Mouse (Mus musculus) erythroid progenitor cell, adult 5-6 weeks (primary cell): ENCODE measurements around the gene Crybg1. TPM values are rescaled to one million over a fixed set of nuclear protein-coding genes. Genes with fewer than 3 reads are reported as not detected.

ENCODE experiments used
- ATAC-seq: replicated peaks from 2 replicates; pipeline ENCODE4 v1.8.0; 2016; ENCODE audit warnings: moderate number of reproducible peaks, mild to moderate bottlenecking, moderate TSS enrichment, inconsistent platforms; ENCODE audit not compliant: poor library complexity, low FRiP score, severe bottlenecking
- total RNA-seq, 2 experiments: library from RNA; stranded (forward) in 1 of 2; stranded (reverse) in 1 of 2; fragments of 150-400 nt in 1 of 2; fragments of 186-747, 209-891 nt in 1 of 2; gene quantifications; 2 replicates each; pipeline versions ENCODE4 v1.2.3 to v1.2.4; 2015 to 2017; ENCODE audit warnings: low replicate concordance in 2 of 2

The Crybg1 gene
- total RNA-seq, 2 experiments from 2014 or later = 3.8 to 4.2 TPM

DNA sequence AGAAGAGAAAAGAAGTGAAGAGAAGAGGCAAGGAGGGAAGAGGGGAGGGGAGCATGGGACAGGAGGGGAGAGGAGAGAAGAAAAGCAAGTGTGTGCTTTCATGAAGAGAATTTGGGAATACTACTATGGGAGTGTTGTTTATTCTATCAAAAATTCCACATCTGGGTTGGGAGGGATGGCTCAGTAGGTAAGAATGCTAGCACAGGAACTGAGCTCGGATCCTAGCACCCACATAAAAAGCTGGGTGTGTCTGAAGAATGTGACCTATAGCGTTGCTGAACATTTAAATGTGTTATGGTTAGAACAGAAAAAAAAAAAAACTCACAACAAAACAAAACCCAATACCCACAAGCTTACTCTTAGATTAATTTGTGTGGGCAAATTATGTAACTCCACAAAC lies 133.0 kb downstream of the Crybg1 start:
- no peak for ATAC-seq

DNA sequence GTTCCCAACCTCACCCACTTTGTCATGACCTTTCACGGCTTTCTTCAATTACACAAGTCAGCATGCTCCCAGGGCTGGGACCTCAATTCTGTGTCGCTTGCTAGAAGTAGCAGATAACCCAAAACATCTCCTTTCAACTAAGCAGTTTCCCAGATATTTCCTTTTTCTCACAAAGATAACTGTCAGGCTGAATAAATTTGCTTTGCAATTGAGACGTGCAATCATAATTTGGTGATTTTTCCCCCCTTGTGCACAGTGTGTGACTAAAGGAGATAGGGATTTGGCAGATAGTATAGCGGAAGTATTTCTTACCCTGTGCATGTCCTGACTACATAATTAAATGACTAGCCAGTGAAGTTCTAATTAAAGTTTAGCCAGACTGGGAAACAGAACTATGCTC lies 134.8 kb downstream of the Crybg1 start:
- no peak for ATAC-seq

DNA sequence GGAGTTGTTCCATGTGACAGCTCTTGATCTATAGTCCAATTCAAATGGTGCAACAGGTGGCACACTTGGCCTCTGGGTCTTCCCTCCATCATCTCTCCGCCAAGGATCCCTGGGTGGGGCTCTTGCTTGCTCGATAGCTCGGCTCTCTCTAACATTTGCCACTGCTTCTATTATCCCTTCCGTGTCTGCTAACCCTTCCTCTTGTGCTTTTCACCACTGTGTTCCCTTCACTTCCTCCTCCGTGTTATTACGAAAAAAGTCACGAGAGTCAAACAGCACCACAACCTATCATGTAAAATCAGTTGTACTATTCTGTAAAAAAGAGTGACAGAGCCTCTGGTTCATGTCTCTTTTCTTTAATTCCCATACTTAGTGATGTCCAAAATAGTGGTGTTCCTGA lies 137.2 kb downstream of the Crybg1 start:
- no peak for ATAC-seq

DNA sequence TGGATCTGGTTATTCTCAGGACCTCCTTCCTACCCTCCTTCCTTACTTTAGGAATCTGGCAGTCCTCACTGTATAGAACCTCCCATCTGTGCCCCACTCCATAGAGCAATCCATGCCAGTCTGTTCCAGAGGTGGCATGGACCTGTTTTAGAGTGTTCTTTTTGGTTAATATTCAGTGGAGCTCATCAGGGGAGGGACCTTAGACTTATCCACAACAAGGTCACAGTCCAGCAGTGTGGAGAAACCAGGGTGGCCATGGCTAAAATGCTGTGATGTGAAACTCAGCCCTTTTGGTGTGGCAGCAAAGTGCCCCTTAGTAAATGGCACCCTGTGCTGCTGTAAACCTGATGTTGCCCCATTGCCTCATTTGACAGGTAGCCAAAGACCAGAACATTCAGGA lies 139.8 kb downstream of the Crybg1 start:
- ATAC-seq = no peak

DNA sequence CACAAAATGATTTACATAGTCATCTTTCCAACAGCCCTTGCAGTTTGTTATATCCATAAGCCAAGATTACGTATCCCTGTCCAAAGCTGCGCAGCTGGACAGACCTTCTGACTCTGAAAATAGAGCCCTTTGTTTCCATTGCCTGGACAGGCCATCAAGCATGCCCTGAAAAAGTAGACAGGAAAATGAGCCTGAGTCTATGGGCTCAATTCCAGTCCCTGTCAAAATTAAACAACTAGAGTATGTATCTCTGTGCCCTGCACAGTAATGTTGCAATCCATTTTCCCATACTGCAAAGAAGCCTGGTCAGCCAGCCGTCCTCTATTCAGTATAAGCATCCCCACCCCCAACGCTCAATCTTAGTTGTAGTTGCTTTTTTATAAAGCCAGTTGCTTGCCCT lies 141.8 kb downstream of the Crybg1 start:
- no peak for ATAC-seq

DNA sequence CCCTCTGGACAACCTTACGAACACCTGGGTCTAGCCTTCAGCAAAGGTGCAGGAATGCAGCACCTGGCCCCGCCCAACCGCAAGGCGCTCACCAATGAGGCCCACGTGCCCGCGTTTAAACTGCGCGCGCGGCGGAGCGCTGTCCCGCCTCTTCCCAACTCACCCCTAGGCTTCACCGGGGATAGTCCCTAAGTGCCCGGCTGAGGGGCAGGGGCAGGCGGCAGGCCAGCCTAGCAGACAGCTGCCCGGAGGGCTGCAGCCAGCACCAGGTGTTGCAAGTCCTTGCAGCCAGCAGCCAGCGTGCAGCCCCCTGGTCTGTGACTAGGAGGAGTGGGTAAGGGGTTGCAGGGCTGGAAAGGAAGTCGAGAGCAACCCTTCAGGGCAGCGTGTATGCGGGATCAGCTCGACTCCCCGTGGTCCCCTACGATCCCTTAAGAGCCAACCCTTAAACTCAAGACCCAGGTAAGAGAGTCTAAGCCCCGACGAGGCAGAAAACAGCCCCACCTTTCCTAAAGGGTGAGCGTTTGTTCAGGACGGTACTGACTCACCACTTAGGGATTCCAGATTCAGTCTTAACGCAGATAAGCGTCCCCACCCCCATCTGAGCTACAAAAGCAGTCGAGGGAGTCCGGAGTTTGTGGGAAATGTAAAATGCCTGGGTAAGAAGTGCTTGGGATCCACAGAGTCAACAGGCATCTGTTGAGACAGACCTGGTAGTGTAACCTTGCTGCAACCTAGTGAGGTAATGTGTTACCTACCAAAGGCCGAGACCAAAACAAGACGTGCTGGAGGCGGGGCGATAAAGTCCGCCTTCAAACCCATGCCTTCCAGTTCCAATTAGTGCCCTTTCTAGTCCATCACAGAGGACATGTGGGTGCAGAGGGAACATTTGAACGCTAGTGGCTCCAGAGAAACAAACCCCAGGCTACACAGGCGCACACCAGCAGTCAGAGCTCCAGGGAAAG lies 142.7 kb downstream of the Crybg1 start:
- no peak for ATAC-seq

DNA sequence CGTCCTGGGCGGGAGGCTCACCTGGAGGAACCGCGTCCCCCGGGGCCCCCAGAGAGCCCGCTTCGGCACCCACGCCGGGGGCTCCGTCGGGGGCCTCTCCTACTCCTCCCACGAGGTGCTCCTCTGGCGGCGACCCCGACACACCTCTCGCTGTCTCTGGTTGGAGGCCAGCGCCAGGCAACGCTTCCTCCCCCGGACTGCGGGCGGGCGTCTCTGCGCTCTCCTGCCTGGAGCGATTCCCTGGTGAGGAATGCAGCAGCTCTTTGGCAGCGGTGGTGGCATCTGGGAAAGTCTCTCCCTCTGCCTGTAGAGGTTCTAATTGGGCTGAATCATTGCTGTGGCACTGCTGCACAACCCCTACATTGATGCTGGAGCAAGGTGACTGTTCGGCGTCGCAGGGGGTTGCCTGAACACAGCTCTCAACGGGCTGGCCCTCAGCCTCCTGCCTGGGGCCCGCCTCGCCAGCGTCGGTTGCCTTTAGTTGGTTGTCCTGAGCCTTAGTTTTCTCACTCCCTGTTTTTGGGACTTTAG lies 144.4 kb downstream of the Crybg1 start:
- ATAC-seq = no peak

DNA sequence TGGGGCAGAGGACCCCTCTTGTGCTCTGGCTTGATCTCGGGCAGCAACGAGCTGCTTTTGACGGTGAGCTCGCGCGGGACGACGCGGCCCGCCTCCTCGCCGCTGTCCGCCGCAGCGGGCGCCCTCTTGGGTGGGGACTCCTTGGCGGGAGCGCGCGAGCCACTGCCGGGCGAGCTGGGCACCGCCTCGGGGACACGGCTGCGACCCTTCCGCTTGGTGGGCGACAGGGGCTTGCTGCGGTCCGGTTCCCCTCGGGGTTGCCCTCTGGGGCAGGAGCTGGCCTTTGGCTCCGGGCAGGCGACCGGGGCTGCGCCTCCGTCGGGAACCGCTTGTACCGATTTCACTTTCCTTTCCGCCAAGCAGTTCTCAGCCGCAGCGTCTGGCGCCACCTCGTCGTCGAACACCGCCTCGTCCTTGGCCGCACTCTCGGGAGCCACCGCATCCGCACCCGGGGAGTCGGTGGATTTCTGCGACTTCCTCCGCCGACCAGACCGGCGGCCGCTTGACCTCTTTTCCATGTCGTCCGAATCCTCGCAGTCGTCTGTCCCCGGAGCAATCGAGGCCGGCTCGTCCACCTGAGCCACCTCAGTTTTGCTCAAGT lies 145.0 kb downstream of the Crybg1 start:
- ATAC-seq = peak; percentile 50; the same call in 1 of the 2 replicates

DNA sequence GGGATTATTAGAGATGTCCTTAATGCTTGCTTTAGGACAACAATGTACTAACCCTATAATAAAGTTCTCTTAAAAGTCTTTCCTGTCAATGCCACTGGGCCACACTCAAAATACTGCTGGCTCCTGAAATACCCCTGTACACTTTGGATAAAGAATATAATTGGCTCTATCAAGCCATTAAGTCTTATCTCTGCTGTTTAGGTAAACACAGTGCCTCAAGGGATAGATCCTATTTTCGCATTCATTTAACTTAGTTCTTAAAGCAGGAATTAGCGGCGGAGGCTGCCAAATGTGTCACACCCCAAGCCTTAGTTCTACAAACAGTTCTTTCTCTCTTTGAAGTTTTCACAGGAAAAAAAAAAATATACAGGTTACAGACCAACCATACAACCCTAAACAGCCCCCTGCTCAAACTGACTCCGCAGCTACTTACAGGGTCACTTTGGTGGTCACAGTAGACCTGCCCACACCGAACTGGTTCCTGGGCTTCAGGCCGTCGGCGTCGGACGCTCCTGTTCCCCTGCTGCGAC lies 145.6 kb downstream of the Crybg1 start:
- no peak for ATAC-seq

DNA sequence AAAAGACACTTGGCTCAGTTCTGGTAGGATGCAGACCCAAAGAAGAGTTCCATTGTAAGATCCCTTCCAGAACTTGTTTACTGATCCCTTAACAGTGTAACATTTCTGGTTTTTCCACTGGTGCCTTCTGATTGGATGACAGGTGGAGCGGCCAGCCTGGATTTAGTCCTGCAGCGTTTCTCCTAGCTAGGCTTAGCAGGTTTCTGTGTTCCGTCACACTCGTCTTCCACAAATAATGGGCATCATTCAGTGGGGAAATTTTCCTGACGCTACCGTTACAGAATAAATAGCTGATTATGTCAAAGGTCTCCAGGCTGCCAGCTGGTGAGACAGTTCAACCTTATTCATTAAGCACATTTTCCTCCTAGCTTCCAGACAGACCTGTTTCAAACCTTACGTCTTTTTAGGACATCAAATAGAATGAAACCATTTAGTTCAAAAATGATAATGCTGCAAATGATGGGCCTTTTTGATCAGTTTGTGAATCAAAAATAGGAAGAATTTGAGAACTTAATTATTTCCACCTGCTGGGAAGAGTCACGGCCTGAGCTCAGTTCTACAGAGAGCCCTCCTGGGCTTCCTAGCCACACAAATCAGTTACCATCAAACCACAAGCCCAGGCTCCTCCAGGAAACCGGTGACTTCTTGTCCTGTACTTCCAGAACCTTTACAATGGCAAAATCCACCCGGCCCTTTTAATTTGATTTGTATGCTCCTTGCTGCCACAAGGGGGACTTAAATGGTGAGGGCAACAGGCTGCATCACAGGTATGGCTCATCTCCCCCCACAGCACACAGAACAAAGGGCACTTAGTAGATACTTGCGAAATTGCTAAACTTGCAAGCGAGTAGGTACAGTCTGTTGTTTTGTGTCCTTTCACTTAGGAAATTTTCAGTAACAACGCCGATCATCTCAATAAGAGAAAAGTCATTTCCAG lies 146.4 kb downstream of the Crybg1 start:
- 0 out of 2 replicates have a peak, but pooled peaks have one; percentile 27 for ATAC-seq

DNA sequence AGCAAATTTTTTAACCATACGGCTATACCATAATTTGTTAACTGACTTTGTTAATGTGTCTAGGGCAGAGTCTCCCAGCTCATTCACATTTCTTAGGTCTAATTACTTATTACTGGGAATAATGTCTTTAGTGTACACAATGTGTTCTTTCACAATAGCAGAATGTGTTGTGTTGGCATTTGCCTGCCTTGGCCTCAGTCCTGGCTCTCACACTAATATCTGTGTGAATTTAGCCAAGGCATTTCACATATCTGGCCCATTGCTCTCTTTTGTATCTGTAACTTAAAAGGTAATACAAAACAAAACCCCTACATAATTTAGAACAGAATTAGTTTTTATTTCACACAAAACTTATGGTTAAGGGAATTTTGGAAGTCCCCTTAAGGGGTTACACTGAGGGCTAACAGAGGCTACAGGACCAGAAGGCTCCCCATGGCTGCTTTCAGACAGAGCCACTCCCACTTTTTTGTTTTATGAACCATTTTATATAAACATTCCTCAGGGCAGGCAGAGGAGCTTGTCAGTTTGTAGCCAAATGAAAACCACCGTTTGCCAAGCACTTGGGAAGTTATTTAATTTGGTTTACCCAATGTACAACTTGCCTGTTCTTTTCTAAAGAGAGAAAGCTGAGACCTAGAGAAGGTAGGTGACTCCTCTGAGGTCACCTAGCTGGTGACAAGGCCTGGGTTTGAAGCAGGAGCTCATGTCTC lies 148.3 kb downstream of the Crybg1 start:
- no peak for ATAC-seq

DNA sequence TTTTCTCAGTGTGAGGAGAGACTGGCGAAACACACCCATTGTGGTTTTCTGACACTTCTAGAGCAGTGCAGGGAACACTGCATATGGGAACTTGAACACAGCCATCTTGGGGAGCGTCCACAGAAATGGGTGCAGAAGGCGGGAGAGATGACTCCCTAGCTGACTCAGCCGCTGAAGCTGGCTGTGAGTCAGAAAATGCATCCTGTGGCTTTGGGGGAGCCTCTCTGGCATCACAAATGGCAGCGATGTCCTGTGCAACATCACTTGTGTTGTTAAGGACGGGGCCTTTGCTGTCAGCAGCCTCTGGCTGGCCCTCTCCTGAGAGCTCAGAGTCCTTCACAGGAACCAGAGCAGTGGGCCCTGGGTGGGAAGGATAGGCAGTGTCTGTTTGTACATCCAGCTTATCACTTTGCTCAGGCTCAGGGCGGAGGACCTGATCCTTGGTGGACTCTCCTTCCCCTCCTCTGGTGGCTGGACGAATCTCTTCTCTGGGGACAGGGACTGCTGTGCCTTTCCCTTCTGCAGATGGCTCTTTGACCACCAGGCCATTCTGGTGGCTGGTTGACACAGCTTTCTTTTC lies 150.1 kb downstream of the Crybg1 start:
- ATAC-seq = 0 out of 2 replicates have a peak, but pooled peaks have one; percentile 46

DNA sequence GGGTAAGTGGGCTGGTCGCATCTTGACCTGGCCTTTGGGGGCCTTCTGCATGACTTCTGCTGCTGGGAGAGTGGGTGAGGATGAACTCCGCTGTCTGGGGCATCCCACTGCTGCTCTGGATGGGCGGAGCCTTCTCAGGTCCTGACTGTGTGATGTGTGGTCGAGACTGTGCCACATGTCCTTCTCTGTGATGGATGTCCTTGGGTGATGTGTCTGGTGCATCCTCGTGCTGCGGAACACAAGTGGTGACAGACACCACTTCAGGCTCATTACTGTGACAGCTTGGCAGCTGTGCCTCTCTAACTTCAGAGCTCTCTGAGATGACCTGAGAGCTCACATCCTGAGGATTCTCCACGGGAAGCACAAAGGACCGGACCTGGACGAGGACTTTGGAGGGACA lies 150.6 kb downstream of the Crybg1 start:
- ATAC-seq = 0 out of 2 replicates have a peak, but pooled peaks have one; percentile 20

DNA sequence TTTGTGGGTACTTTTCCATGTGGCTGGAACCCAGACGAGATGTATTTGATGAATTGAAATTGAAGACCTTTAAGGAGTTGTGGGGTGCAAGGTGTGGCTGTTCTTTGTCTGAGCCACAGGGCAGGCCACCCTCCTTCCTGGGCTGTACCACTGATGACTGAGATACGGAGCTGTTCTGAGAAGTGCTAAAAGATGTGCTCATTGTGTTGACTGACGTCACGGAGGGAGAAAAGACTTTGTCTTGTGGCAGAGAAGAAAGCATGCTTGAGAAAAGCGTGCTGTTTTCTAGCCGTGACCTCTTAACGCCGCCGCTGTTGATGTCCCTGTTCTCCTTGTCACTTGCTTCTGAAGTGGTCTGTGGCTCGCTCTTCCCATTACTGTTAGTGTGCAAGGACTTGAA lies 151.4 kb downstream of the Crybg1 start:
- ATAC-seq = no peak

DNA sequence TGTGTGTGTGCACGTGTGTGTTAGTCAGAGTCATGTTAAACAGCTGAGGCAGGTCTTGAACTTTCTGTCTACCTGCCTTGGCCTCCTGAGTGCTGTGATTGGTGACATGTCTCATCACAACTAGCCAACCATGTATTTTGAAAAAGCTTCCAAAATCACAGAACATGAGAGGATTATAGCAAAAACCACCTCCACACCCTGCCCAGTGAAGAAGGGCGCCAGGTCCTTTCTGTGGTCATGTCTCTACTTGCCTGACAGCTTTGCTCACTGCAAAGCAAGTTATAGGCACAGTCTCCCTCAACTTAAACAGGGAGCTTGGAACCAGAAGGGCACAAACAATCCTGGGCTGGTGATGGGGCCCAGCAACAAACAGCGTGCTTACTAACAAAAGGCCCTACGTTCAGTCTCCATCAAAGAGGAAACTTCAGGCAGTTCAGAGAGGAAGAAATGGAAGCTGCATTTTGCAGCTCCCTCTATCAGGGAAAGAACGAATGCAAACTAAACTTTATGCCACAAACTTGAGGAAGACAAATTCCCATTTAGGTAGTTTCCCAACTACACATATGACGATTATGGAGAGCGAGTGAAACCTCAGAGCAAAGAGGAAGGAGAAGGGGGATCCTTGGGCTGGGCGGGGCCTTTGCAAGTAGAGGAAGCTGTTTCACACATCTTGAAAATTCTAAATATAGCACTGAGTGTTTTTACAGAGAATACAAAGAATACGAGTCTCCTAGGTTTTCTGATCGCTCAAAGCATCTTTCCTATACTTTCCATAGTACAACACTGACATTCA lies 152.6 kb downstream of the Crybg1 start:
- ATAC-seq = no peak

DNA sequence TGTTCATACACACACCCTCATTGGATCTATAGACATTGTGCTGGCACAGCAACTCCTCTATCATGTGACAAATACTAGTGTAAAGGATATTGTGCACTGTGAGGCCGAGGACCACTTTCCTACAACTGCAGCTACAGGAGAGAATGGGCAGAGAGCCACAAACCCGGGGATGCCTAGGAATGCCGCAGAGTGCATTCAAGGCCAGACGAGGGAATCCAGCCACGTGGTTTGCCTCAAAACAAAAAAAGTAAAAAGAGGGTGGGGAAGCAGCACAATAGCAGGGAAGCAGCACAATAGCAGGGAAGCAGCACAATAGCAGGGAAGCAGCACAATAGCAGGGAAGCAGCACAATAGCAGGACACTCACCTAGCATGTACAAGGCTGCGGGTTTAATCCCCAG lies 155.5 kb downstream of the Crybg1 start:
- no peak for ATAC-seq

DNA sequence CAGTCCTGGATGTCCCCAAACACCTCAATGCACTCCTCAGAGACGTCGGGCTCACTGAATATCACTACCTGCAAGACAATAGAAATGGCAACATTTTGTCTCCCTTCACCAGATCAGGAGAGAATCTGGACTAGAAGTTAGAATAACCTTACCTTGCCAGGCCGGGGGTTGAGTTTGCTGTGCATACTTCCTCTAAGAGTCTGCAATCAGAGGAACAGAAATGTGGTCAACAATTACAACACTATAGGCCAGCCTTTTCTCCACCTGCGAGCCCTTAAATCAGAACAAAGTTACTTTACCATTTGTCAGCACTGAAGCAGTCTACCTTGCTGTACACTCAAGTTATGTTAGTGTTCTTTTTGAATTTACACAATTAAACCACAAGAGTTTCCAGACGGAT lies 156.1 kb downstream of the Crybg1 start:
- no peak for ATAC-seq

DNA sequence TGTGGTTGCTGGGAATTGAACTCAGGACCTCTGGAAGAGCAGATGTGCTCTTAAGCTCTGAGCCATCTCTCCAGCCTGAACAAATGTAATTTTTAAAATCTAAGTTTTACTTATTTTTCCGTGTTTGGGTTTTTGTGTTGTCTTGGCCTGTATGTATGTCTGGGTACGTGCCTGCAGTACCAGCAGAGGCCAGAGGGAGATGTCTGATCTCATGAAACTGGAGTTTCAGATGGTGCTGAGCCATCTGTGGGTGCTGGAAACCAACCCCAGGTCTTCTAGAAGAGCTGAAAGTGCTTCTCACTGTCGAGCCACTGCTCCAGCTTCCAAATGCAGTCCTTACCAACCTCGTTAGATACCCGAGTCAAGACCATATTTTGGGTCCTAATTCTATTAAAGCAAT lies 157.4 kb downstream of the Crybg1 start:
- no peak for ATAC-seq
